Mouse (Mus musculus): Measurements from ENCODE around the gene Calml3. TPM values are rescaled to one million over a fixed set of nuclear protein-coding genes. Genes with fewer than 3 reads are reported as not detected.

The Calml3 gene
- polyA plus RNA-seq, 1 experiment from 2014 or later = not detected

DNA sequence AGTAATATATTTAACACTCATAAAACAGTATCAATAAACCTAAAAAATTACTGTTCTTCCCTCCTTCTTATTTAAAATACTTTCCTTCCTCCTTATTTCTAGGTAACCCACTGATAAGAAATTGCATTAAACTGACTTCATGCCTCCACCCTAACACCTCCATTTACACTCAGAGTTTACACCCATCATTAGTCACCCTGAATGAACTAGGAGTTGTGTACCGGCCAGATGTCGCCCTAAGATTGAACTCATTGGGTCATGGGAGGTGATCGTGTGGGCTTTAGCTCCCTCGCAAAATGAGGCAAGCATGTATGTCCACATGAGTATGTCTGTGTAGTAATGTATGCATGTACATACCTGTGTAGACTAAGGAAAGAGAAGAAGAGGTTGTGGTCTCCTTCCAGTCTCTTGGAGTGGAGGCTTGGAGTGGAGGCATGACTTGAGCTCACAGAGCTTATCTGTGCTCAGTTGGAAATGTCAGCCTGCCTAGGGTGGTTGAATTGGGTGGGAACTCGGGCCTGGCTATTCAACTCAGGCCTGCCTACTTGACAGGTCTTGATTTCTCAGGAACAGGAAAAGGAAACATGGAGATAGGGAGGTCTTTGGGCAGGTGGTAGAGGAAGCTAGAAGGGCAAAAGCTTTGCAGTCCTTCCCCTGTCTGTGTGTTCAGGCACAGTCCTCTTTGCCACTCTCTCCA lies 26.8 kb downstream of the Calml3 start:
- Histone ChIP-seq H3K27ac (no peak overlapping the region), H3K27me3 (replicated peaks) (no peaks in the 10 kb centered on the region), H3K4me1 (no peaks in the 10 kb centered on the region), H3K4me3 (no peak overlapping the region), H3K36me3 (replicated peaks) (no peaks in the 10 kb centered on the region), H3K9me3 (no peaks in the 10 kb centered on the region), H3K9ac (no peak overlapping the region), H3K4me2 (no peak overlapping the region)
- WGBS = 87% methylated on average over 5 of the region's 5 CpGs
- no peak for ATAC-seq (replicated peaks)

DNA sequence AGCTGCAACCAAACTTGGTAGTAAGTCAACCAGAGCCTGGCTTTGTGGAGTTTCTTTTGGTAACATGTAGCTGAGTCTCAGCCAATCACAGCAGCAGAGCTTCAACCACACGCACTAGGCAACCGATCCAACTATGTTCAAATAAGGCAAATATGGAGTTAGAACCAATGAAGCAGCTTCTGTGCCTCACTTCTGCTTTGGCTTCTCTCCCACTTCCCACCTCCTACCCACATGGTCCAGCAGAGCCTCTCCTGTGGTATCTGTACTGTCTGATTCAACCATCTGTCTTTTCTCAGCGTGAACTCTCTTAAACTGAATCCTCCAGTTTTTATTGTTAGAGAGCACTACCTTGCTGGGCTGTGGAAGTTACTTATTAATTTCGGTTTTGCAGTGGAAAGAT lies 27.7 kb downstream of the Calml3 start:
- WGBS = 93% methylated on average over 4 of the region's 4 CpGs
- Histone ChIP-seq H3K4me3 (no peak overlapping the region), H3K4me1 (no peaks in the 10 kb centered on the region), H3K27me3 (replicated peaks) (no peaks in the 10 kb centered on the region), H3K4me2 (no peak overlapping the region), H3K9ac (no peak overlapping the region), H3K36me3 (replicated peaks) (no peaks in the 10 kb centered on the region), H3K9me3 (no peaks in the 10 kb centered on the region), H3K27ac (no peak overlapping the region)
- ATAC-seq (replicated peaks) = no peak

DNA sequence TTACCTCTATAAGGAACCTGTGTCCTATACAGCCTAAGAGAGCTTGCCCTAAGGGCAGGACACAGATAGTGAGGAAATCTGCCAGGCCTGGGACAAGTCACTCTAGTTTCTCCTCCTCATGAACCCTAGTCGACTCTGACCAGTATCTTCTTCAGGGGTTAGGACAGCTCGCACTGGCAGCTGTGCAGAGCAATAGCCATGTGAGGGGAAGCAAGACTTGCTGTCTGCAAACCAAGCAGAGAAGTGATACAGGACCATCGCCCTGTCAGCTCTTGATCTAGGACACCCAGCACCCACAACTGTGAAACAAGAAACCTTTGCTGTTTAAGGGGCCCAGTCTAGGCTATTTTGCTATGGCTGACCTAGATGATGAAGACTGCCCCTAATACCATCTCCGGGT lies 29.1 kb downstream of the Calml3 start:
- Histone ChIP-seq H3K27ac (no peak overlapping the region), H3K36me3 (replicated peaks) (no peaks in the 10 kb centered on the region), H3K9ac (no peak overlapping the region), H3K4me1 (no peaks in the 10 kb centered on the region), H3K27me3 (replicated peaks) (no peaks in the 10 kb centered on the region), H3K4me3 (no peak overlapping the region), H3K9me3 (no peaks in the 10 kb centered on the region), H3K4me2 (no peak overlapping the region)
- ATAC-seq (replicated peaks) = no peak
- 84% methylated on average over 4 of the region's 4 CpGs for WGBS

GRCm38 (mm10) chr13:3774280-3774679 lies 29.8 kb downstream of the Calml3 start:
- Histone ChIP-seq H3K9me3 (no peaks in the 10 kb centered on the region), H3K27ac (no peak overlapping the region), H3K4me2 (no peak overlapping the region), H3K36me3 (replicated peaks) (no peaks in the 10 kb centered on the region), H3K4me1 (no peaks in the 10 kb centered on the region), H3K9ac (no peak overlapping the region), H3K4me3 (no peak overlapping the region), H3K27me3 (replicated peaks) (no peaks in the 10 kb centered on the region)
- no peak for ATAC-seq (replicated peaks)
- 91% methylated on average over 3 of the region's 3 CpGs for WGBS

DNA sequence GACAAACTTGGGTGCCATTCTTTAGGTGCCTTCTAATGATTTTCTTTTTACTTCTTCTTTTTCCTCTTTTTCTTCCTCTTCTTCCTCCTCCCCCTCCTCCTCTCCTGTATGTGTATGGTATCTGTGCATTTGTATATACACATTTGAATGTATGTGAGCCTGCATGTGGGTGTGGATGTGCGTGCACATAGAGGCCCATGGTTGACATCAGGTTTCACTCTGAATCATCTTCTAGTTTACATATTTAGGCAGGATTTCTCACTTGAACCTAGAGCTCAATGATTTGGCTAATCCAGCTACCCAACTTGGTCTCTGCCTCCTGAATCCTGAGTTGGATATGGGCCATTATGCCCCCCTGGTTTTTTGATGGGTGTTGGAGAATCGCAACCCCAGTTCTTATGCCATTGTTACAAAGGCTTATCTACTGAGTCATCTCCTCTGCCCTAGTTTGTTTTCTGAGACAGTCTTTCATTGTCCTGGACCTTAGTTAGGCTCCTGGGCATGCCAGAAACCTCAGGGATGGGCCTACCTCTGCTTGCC lies 30.9 kb downstream of the Calml3 start:
- H3K9me3 ChIP-seq = no peaks in the 10 kb centered on the region
- H3K27ac ChIP-seq = no peak overlapping the region
- H3K9ac ChIP-seq = no peak overlapping the region
- no peak overlapping the region for H3K4me3 ChIP-seq
- no peaks in the 10 kb centered on the region for H3K27me3 ChIP-seq (replicated peaks)
- ATAC-seq (replicated peaks) = no peak
- 92% methylated on average over 2 of the region's 2 CpGs for WGBS
- H3K4me1 ChIP-seq = no peaks in the 10 kb centered on the region
- H3K36me3 ChIP-seq (replicated peaks) = no peaks in the 10 kb centered on the region
- H3K4me2 ChIP-seq = no peak overlapping the region

- Histone ChIP-seq H3K9ac (no peak overlapping the region), H3K36me3 (replicated peaks) (no peaks in the 10 kb centered on the region), H3K4me1 (no peaks in the 10 kb centered on the region), H3K4me2 (no peak overlapping the region), H3K4me3 (no peak overlapping the region), H3K9me3 (no peaks in the 10 kb centered on the region), H3K27me3 (replicated peaks) (no peaks in the 10 kb centered on the region), H3K27ac (no peak overlapping the region)
- WGBS = 95% methylated on average over 5 of the region's 5 CpGs
- no peak for ATAC-seq (replicated peaks)
Measured at GRCm38 (mm10) chr13:3771221-3771620, 32.9 kb downstream of the Calml3 start.

GRCm38 (mm10) chr13:3770170-3771024 lies 33.7 kb downstream of the Calml3 start:
- no peak overlapping the region for H3K27ac ChIP-seq
- H3K4me2 ChIP-seq = no peak overlapping the region
- no peaks in the 10 kb centered on the region for H3K36me3 ChIP-seq (replicated peaks)
- ATAC-seq (replicated peaks) = peak; percentile 81
- H3K4me3 ChIP-seq = no peak overlapping the region
- no peaks in the 10 kb centered on the region for H3K4me1 ChIP-seq
- H3K9me3 ChIP-seq = no peaks in the 10 kb centered on the region
- no peak overlapping the region for H3K9ac ChIP-seq
- WGBS = 72% methylated on average over 11 of the region's 11 CpGs
- H3K27me3 ChIP-seq (replicated peaks) = no peaks in the 10 kb centered on the region

DNA sequence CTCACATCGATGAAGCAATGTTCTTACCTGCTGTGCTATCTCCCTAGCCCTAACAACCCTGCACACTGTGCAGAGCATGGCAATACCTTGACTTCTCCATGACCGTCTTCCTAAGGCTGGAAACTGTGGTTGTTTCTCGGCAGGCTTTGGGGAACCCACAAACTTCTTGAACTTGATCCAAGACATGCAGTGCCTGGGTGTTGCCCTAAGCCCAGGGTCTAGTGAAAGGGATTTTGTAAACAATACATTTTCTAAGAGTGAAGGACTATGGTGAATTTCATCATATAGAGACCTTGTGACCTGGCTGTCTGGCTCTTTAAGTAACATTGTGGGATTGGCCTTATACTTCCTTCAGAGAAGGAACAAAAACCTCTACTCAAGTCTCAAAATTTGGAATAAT lies 34.6 kb downstream of the Calml3 start:
- Histone ChIP-seq H3K4me1 (no peaks in the 10 kb centered on the region), H3K27ac (no peak overlapping the region), H3K9me3 (no peaks in the 10 kb centered on the region), H3K27me3 (replicated peaks) (no peaks in the 10 kb centered on the region), H3K36me3 (replicated peaks) (no peaks in the 10 kb centered on the region), H3K9ac (no peak overlapping the region), H3K4me3 (no peak overlapping the region), H3K4me2 (no peak overlapping the region)
- WGBS = 88% methylated on average over 3 of the region's 3 CpGs
- ATAC-seq (replicated peaks) = no peak

GRCm38 (mm10) chr13:3768621-3769020 lies 35.5 kb downstream of the Calml3 start:
- H3K9me3 ChIP-seq = no peaks in the 10 kb centered on the region
- H3K27ac ChIP-seq = no peak overlapping the region
- H3K4me3 ChIP-seq = no peak overlapping the region
- H3K4me1 ChIP-seq = no peaks in the 10 kb centered on the region
- 79% methylated on average over 3 of the region's 3 CpGs for WGBS
- ATAC-seq (replicated peaks) = no peak
- H3K36me3 ChIP-seq (replicated peaks) = no peaks in the 10 kb centered on the region
- H3K4me2 ChIP-seq = no peak overlapping the region
- H3K27me3 ChIP-seq (replicated peaks) = no peaks in the 10 kb centered on the region
- H3K9ac ChIP-seq = no peak overlapping the region

DNA sequence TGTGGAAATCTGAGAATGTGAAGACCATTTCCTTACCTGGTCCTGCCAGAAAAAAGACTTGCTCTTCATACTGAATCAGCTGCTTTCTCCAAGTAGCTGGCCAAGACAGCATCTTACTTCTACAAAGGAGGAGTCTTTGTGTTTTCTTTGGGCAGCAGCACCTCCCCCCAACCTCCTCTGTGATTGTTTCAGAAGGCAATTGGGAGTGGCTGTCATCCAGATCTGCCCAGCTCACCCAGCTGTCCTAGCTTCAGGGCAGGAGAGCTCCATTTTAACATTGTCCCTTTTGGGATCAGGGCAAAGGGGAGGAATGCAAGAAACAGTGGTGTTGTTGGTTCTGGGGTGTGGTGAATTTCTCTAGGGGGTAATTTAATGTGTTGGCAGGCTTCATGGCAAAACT lies 37.0 kb downstream of the Calml3 start:
- H3K4me1 ChIP-seq = no peaks in the 10 kb centered on the region
- H3K27me3 ChIP-seq (replicated peaks) = no peaks in the 10 kb centered on the region
- no peaks in the 10 kb centered on the region for H3K9me3 ChIP-seq
- no peak overlapping the region for H3K4me2 ChIP-seq
- H3K36me3 ChIP-seq (replicated peaks) = no peaks in the 10 kb centered on the region
- no peak overlapping the region for H3K27ac ChIP-seq
- H3K9ac ChIP-seq = no peak overlapping the region
- no peak overlapping the region for H3K4me3 ChIP-seq
- no peak for ATAC-seq (replicated peaks)

DNA sequence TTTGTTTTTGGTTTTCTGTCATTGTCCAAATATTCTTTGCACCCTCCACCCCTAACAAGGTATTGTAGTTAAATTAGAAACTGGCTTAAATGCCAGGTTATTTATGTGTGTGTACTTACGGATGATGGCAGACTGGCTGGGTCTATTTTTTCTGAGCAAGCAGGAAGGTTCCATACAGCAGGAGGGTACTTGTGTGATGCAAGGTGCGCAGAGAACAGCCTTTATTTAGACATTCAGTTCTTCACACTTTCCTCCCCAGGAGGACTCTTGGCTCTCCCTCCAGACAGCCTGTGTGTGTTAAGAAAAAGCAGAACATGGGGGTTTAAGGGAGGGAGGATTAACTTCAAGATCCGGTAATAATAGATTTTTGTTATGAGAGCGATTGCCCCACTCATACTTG lies 38.3 kb downstream of the Calml3 start:
- Histone ChIP-seq H3K9ac (no peak overlapping the region), H3K4me3 (no peak overlapping the region), H3K9me3 (no peaks in the 10 kb centered on the region), H3K36me3 (replicated peaks) (no peaks in the 10 kb centered on the region), H3K4me2 (no peak overlapping the region), H3K27me3 (replicated peaks) (no peaks in the 10 kb centered on the region), H3K27ac (no peak overlapping the region), H3K4me1 (no peaks in the 10 kb centered on the region)
- no peak for ATAC-seq (replicated peaks)
- 93% methylated on average over 4 of the region's 4 CpGs for WGBS

DNA sequence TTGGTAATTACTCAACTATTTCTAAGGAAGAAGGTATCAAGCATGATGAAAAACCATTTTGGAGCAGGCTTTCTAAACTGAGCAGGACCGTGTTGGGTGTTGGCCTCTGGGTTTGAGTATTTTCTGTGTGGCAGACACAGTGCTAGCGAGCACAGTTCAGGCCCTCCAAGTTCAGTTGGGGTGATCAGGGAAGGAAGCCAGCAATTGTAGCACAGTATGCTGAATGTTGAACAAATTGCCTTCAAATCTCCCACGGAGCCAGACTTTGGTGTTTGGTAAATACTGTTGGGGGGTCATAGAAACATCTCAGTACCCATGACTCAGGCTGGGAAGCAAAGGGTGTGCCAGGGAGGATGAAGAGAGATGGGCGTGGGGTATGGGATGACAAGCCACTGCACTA lies 43.0 kb downstream of the Calml3 start:
- no peak overlapping the region for H3K4me2 ChIP-seq
- H3K36me3 ChIP-seq (replicated peaks) = no peaks in the 10 kb centered on the region
- ATAC-seq (replicated peaks) = no peak
- H3K9me3 ChIP-seq = no peaks in the 10 kb centered on the region
- H3K27me3 ChIP-seq (replicated peaks) = no peaks in the 10 kb centered on the region
- WGBS = 84% methylated on average over 4 of the region's 4 CpGs
- H3K4me1 ChIP-seq = no peaks in the 10 kb centered on the region
- no peak overlapping the region for H3K4me3 ChIP-seq
- H3K27ac ChIP-seq = no peak overlapping the region
- H3K9ac ChIP-seq = no peak overlapping the region

DNA sequence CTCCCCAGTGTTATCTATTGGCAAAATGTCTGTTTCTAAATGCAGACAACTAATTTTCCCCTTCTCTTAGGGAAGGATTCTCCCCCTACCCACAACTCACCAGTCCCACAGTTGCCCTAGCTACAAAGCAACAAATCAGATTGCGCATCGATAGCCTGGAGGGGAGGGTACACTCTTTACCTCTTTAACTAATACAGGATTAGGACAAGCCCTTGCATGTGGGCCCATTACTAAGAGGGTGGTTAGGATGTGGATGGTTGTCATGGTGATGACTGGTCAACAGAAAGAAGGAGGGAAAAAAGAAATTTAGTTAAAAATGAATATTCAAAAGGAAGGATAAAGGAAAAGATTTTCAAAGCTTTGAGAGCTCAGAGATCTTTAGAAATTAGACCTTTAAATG lies 45.8 kb downstream of the Calml3 start:
- Histone ChIP-seq H3K9me3 (no peaks in the 10 kb centered on the region), H3K9ac (no peak overlapping the region), H3K36me3 (replicated peaks) (no peaks in the 10 kb centered on the region), H3K27me3 (replicated peaks) (no peaks in the 10 kb centered on the region), H3K4me3 (no peak overlapping the region), H3K4me2 (no peak overlapping the region), H3K27ac (no peak overlapping the region), H3K4me1 (no peaks in the 10 kb centered on the region)
- no peak for ATAC-seq (replicated peaks)
- WGBS = 71% methylated on average over 2 of the region's 2 CpGs

Data from midbrain, embryonic 15.5 days (tissue).